Mouse (Mus musculus) monocyte, adult 59 days (primary cell): ENCODE measurements around the gene Abca13. TPM values are rescaled to one million over a fixed set of nuclear protein-coding genes. Genes with fewer than 3 reads are reported as not detected.

Experiments
- total RNA-seq, 2 experiments: library from RNA; stranded (reverse); gene quantifications; one replicate each; pipeline ENCODE4 v1.2.4; 2023

The Abca13 gene
- total RNA-seq = under 1 TPM; 0.06 to 0.08 TPM

GRCm38 (mm10) chr11:9191555-9192131 lies at the start of gene Abca13:
Abca13 (plus strand) TSS chr11:9191942.

Other genes starting within 250 kb of the Abca13 start
- gene Pkd1l1, start 218.7 kb upstream of the Abca13 start, total RNA-seq = not detected
- gene Hus1, start 180.8 kb upstream of the Abca13 start, total RNA-seq = 1 to 10 TPM; 5.4 to 8.1 TPM
- gene Gm11992, start 143.3 kb upstream of the Abca13 start, total RNA-seq = not detected
- gene Sun3, start 143.0 kb upstream of the Abca13 start, total RNA-seq = not detected
- gene Upp1, start 73.8 kb upstream of the Abca13 start, total RNA-seq = under 1 TPM in 1 of 2 experiments, not detected in 1; 0.73 TPM